Mouse (Mus musculus): ENCODE data around the gene Adcy3. TPM values are rescaled to one million over a fixed set of nuclear protein-coding genes. Genes with fewer than 3 reads are reported as not detected.

Gene Adcy3
- polyA plus RNA-seq, 1 experiment from 2014 or later: 4.6 TPM

Other genes with a start within 250 kb of the Adcy3 start
- gene Pomc, start 178.2 kb upstream of the Adcy3 start, polyA plus RNA-seq (2016; fragmentation: Nextera tagmentation; extraction: Ambion mirVana): 7.8 and 8.2 TPM in 2 replicates
- 8.4 and 13.4 TPM in 2 replicates for gene Efr3b, start 94.2 kb upstream of the Adcy3 start, polyA plus RNA-seq (2016; fragmentation: Nextera tagmentation; extraction: Ambion mirVana)
- gene Dnajc27, start 50.5 kb upstream of the Adcy3 start, polyA plus RNA-seq (2016; fragmentation: Nextera tagmentation; extraction: Ambion mirVana): 11.6 and 13.6 TPM in 2 replicates
- 5.9 and 6.2 TPM in 2 replicates for gene Ptrhd1, start 100.9 kb downstream of the Adcy3 start, polyA plus RNA-seq (2016; fragmentation: Nextera tagmentation; extraction: Ambion mirVana)
- gene Cenpo, start 101.2 kb downstream of the Adcy3 start, polyA plus RNA-seq (2016; fragmentation: Nextera tagmentation; extraction: Ambion mirVana): 21.6 and 23.5 TPM in 2 replicates